Mouse (Mus musculus): ENCODE measurements at regions not wholly inside any gene's neighbourhood (a gene's known extent, or its start where the extent isn't known, plus 50 kb on each side); places are given as distances from the start of the nearest gene placed in this dataset. TPM values are rescaled to one million over a fixed set of nuclear protein-coding genes. Genes with fewer than 3 reads are reported as not detected.

DNA sequence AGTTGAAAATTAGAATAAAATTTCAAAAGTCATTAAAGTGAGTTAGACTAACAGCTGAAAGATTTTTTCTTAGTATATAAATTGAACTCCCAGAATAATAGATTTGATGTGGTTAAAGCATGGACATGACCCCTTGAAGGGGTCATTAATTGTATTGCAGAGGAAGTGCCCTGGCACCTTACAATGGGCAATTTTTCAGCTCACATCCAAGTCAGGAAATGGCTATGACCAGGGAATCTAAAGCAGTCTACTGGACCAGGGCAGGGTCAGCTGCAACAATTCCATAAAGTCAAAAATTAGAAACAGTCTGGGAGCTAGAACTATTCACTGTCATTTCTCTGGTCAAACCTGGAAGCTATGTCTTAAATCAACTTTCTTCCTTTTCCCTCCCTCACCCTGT lies 55.2 kb upstream of the Pcsk5 start:
- no peak overlapping the region for H3K4me3 ChIP-seq (replicated peaks; ENCODE audit: low read depth, low read length)
- no peak overlapping the region for H3K27ac ChIP-seq
- no peaks in the 10 kb centered on the region for H3K9me3 ChIP-seq (replicated peaks; ENCODE audit: low read length)
- no peak for TF ChIP-seq CTCF (IDR thresholded peaks at IDR 0.05; ENCODE audit: low read depth)
- H3K27me3 ChIP-seq (ENCODE audit: insufficient read depth, low read length) = no peaks in the 10 kb centered on the region
- no peak overlapping the region for H3K4me2 ChIP-seq (ENCODE audit: low read length)
- no peaks in the 10 kb centered on the region for H3K4me1 ChIP-seq (replicated peaks; ENCODE audit: insufficient read depth, low read length)
- H3K36me3 ChIP-seq (ENCODE audit: insufficient read depth, low read length) = no peaks in the 10 kb centered on the region
- H3K9ac ChIP-seq (ENCODE audit: low read depth, low read length) = no peak overlapping the region
- ATAC-seq (replicated peaks; ENCODE audit: low FRiP score, low read depth) (no peak), DNase-seq (ENCODE audit: low spot score) (no peak)

Small RNA genes lying in the stretch of these regions (microRNA-seq; reads per million reads assigned to microRNA genes)
- gene Gm23061 = not detected

All from kidney, postnatal 0 days (tissue).